Mouse (Mus musculus) liver, adult 2 months (tissue): ENCODE measurements around the gene Gan. TPM values are rescaled to one million over a fixed set of nuclear protein-coding genes. Genes with fewer than 3 reads are reported as not detected.

Experiments
- DNase-seq: peaks from one replicate; pipeline ENCODE4 v3.0.0-alpha.2; 2011; ENCODE audit warnings: low read depth, low spot score; ENCODE audit errors: extremely low read depth
- H3K27ac ChIP-seq: fragments of 200-500 bp; replicated peaks from 2 replicates; pipeline ENCODE4 v1.5.1; 2012; ENCODE audit warnings: low read depth, mild to moderate bottlenecking, control low read depth, inconsistent platforms, low read length; ENCODE audit not compliant: insufficient read depth
- H3K27me3 ChIP-seq: fragments of 200-500 bp; 2 replicates; pipeline ENCODE4 v1.6.1; 2012; ENCODE audit warnings: mild to moderate bottlenecking, moderate library complexity, low read length, inconsistent platforms; ENCODE audit not compliant: control insufficient read depth, insufficient read depth
- H3K36me3 ChIP-seq: fragments of 200-500 bp; 2 replicates; pipeline ENCODE4 v1.6.1; 2012; ENCODE audit warnings: low read length, inconsistent platforms; ENCODE audit not compliant: control insufficient read depth, insufficient read depth
- H3K4me1 ChIP-seq: fragments of 200-500 bp; 2 replicates; pipeline ENCODE4 v1.6.1; 2011; ENCODE audit warnings: low read length; ENCODE audit not compliant: control insufficient read depth, insufficient read depth
- H3K4me3 ChIP-seq: fragments of 200-500 bp; 2 replicates; pipeline ENCODE4 v1.5.1; 2011; ENCODE audit warnings: low read depth, mild to moderate bottlenecking, control low read depth, low read length, moderate library complexity; ENCODE audit not compliant: insufficient read depth
- H3K79me2 ChIP-seq: fragments of 200-500 bp; 2 replicates; pipeline ENCODE4 v1.6.1; 2012; ENCODE audit warnings: inconsistent platforms, mild to moderate bottlenecking, low read length, moderate library complexity; ENCODE audit not compliant: control insufficient read depth, insufficient read depth
- H3K9ac ChIP-seq: fragments of 200-500 bp; 2 replicates; pipeline ENCODE4 v1.6.1; 2012; ENCODE audit warnings: low read depth, mild to moderate bottlenecking, control low read depth, inconsistent platforms, low read length
- CTCF ChIP-seq: fragments of 200-500 bp; IDR thresholded peaks from 2 replicates; pipeline ENCODE4 v1.5.1; 2011; ENCODE audit warnings: low read depth, low read length, control low read depth
- POLR2A ChIP-seq: fragments of 200-500 bp; IDR thresholded peaks from 2 replicates; pipeline ENCODE4 v1.6.1; 2011; ENCODE audit warnings: low read length, control low read depth; ENCODE audit not compliant: insufficient read depth; ENCODE audit errors: extremely low read depth
- WGBS: fragments of 180-500 bp; shearing (Covaris S2); methylation state at CpG from one replicate; pipeline ENCODE4 v1.1.7; 2018; 5-methylcytosine and 5-hydroxymethylcytosine counted together
- polyA plus RNA-seq: library from polyadenylated mRNA; depleted of rRNA; stranded (reverse); fragments of >200 nt; gene quantifications from 2 replicates; pipeline ENCODE4 v1.2.3, GENCODE M21; 2012
- total RNA-seq: library from RNA; depleted of rRNA; stranded (reverse); fragments of >200 nt; gene quantifications from 2 replicates; pipeline ENCODE4 v1.2.3, GENCODE M21; 2014

Gene Gan
- total and polyA plus RNA-seq, 2 experiments, result 1.2 to 1.5 TPM

GRCm38 (mm10) chr8:117178676-117179075 is 20.7 kb downstream of the Gan start:
- WGBS, result 88% methylated on average over 6 of the region's 6 CpGs
- TF ChIP-seq CTCF (no peak), POLR2A (no peak)
- Histone ChIP-seq H3K27me3 (no peaks in the 10 kb centered on the region), H3K9ac (no peak overlapping the region), H3K36me3 (no peaks in the 10 kb centered on the region), H3K79me2 (peaks cover 3% of the 10 kb centered on the region; the same call in 1 of the 2 replicates), H3K27ac (no peak overlapping the region), H3K4me3 (no peak overlapping the region), H3K4me1 (no peaks in the 10 kb centered on the region)
- DNase-seq, result no peak

- no peak for TF ChIP-seq POLR2A
- peak; percentile 19; the same call in 1 of the 2 replicates for TF ChIP-seq CTCF
- Histone ChIP-seq H3K4me1 (no peaks in the 10 kb centered on the region), H3K4me3 (no peak overlapping the region), H3K36me3 (peaks cover 12% of the 10 kb centered on the region), H3K27me3 (no peaks in the 10 kb centered on the region), H3K27ac (no peak overlapping the region), H3K79me2 (0 out of 2 replicates have a peak, but pooled peaks cover 3% of the 10 kb centered on the region), H3K9ac (no peak overlapping the region)
- over 99% methylated on average over 4 of the region's 4 CpGs for WGBS
- DNase-seq, result no peak
Measured at GRCm38 (mm10) chr8:117182746-117183145, 24.8 kb downstream of the Gan start.

- Histone ChIP-seq H3K27ac (no peak overlapping the region), H3K4me3 (no peak overlapping the region), H3K27me3 (no peaks in the 10 kb centered on the region), H3K36me3 (peaks cover 16% of the 10 kb centered on the region), H3K4me1 (no peaks in the 10 kb centered on the region), H3K79me2 (0 out of 2 replicates have a peak, but pooled peaks cover 3% of the 10 kb centered on the region), H3K9ac (no peak overlapping the region)
- DNase-seq, result no peak
- TF ChIP-seq POLR2A (no peak), CTCF (no peak)
- 88% methylated on average over 8 of the region's 8 CpGs for WGBS
Measured at GRCm38 (mm10) chr8:117183664-117184377, 25.9 kb downstream of the Gan start.

- H3K79me2 ChIP-seq, result no peaks in the 10 kb centered on the region
- no peaks in the 10 kb centered on the region for H3K27me3 ChIP-seq
- 92% methylated on average over 4 of the region's 4 CpGs for WGBS
- H3K27ac ChIP-seq, result no peak overlapping the region
- no peak overlapping the region for H3K4me3 ChIP-seq
- H3K36me3 ChIP-seq, result peaks cover 4% of the 10 kb centered on the region; the same call in 1 of the 2 replicates
- TF ChIP-seq POLR2A, result no peak
- no peak for TF ChIP-seq CTCF
- H3K4me1 ChIP-seq, result no peaks in the 10 kb centered on the region
- no peak for DNase-seq
- H3K9ac ChIP-seq, result no peak overlapping the region
Measured at GRCm38 (mm10) chr8:117194355-117194754, 36.4 kb downstream of the Gan start.

GRCm38 (mm10) chr8:117196593-117196992 is 38.7 kb downstream of the Gan start:
- TF ChIP-seq CTCF, result no peak
- TF ChIP-seq POLR2A, result no peak
- Histone ChIP-seq H3K79me2 (no peaks in the 10 kb centered on the region), H3K36me3 (peaks cover 2% of the 10 kb centered on the region; the same call in 1 of the 2 replicates), H3K27ac (no peak overlapping the region), H3K9ac (no peak overlapping the region), H3K4me3 (no peak overlapping the region), H3K4me1 (peaks cover 8% of the 10 kb centered on the region), H3K27me3 (no peaks in the 10 kb centered on the region)
- 98% methylated on average over 4 of the region's 4 CpGs for WGBS
- no peak for DNase-seq

GRCm38 (mm10) chr8:117197551-117197950 is 39.6 kb downstream of the Gan start:
- 93% methylated on average over 6 of the region's 6 CpGs for WGBS
- no peak for DNase-seq
- no peaks in the 10 kb centered on the region for H3K79me2 ChIP-seq
- H3K27me3 ChIP-seq, result no peaks in the 10 kb centered on the region
- H3K4me3 ChIP-seq, result no peak overlapping the region
- peaks cover 2% of the 10 kb centered on the region; the same call in 1 of the 2 replicates for H3K36me3 ChIP-seq
- H3K27ac ChIP-seq, result no peak overlapping the region
- no peak overlapping the region for H3K9ac ChIP-seq
- peaks cover 8% of the 10 kb centered on the region for H3K4me1 ChIP-seq
- TF ChIP-seq CTCF (no peak), POLR2A (no peak)
